Mouse (Mus musculus): ENCODE results near the gene Minpp1.

The Minpp1 gene

DNA sequence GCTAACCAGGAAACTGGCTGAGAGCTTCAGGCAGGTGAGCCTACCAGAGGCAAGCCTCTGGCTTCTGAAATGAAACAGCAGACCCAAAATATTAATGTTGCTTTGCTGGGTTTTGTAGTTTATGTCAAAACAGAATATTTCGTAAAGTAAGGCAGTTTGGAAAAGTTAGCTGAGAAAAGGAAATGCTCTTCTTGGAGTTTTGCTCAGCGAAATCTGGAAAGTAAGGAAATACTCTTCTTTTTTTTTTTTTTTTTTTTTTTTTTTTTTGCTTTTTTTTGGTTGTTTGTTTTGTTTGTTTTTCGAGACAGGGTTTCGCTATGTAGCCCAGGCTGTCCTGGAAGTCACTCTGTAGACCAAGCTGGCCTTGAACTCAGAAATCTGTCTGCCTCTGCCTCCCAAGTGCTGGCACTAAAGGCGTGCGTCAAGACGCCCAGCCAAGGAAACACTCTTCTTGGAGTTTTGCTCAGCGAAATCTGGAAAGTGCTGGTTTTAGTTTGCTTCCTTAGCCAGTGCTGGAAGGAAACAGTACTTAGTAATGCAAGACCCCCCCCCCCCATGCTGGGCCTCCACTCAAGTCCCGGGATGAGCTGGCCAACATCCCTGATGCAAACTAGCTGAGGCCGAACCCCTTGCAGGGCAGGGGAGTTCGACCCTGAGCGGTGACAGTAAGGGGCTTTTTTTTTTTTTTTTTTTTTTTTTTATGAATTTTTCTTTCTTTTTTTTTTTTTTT, 3.8 kb downstream of the Minpp1 start:
- DNase-seq (ENCODE audit: low spot score) = no peak

DNA sequence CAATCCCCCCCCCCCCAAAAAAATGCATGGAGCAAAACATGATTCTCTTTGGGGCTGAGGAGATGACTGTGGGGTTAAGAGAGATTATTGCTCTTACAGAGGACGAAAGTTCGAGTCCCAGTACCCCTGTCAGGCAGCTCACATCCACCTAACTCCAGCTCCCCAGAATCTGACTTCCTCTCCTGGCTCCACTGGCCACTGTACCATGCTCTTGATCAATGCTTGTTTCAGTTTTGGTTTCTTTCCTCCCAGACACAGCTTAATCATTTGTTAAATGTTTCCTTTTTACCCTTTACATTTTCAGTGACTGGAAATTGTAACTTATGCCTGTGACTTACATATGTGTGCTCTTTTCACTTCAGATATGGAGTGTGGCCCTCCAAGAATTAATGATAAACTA, 5.4 kb downstream of the Minpp1 start:
- no peak for DNase-seq (ENCODE audit: low spot score)

DNA sequence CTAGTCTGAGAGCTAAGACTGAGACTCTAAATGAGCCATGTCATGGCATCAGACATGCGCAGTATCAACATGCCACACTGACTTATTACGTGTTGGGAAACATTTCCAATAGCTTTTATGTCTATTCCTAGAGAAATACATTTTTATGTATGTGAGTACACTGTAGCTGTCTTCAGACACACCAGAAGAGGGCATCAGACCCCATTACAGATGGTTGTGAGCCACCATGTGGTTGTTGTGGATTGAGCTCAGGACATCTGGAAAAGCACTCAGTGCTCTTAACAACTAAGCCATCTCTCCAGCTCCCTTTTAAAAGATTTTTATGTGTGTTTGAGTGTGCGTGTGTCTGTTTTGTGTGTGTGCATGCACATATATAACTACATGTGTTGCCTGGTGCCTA, 6.8 kb downstream of the Minpp1 start:
- DNase-seq (ENCODE audit: low spot score) = no peak

DNA sequence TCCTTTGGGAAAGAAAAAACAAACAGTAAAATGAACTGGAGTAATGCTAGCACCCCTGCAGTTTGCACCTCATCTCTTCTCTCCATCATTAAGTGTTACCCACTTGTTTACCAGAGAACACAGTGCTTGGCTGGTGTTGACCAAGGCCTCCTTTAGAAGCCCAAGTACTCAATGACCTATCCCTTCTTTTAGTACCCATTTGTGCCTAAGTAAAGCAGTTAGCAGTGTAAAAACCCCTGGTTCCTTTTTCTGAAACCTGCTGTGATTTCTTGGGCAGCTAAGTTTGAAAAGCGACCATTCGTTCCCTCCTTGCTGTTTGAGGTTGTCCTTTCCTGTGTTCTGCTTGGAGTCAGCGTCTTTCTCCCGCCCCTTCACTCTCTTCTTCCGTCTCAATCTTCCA, 7.4 kb downstream of the Minpp1 start:
- no peak for DNase-seq (ENCODE audit: low spot score)

DNA sequence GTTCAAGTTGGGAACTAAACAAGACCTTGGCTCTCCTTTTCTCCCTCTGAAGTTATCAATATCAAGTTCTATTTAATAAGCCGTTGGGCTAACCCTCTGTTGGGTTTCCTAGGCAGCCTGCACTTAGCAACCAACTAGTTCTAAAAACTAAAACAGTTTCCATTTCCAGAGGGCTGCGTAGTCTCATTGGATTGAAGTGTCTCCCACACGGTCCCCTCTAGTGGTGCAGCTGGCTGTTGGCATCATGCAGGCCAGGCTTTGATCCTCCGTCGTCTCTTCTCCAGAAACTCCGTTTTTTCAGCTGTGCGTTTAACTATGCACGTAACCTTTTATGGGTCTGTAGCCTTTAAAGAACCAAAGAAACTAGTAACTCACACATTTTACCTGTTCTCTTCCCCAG, 7.9 kb downstream of the Minpp1 start:
- DNase-seq (ENCODE audit: low spot score) = no peak

DNA sequence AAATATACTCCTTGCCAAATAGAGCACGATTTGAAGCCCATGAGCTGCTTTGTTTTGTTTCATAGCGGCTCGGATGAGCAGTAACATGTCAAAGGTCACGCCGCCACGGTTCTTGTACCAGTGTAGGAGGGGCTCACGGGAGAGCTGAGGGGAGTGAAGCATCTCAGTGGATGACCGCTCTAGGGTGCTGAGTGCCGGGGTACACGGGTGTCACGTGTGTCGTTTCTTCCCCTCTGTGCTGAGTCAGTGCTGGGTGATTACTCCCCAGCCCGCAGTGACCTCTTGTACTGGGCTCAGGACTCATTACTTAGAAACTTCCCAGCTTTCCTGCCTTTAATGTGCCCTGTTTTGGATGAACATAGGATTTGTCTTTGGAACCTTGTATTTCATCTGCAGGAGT, 9.0 kb downstream of the Minpp1 start:
- no peak for DNase-seq (ENCODE audit: low spot score)

DNA sequence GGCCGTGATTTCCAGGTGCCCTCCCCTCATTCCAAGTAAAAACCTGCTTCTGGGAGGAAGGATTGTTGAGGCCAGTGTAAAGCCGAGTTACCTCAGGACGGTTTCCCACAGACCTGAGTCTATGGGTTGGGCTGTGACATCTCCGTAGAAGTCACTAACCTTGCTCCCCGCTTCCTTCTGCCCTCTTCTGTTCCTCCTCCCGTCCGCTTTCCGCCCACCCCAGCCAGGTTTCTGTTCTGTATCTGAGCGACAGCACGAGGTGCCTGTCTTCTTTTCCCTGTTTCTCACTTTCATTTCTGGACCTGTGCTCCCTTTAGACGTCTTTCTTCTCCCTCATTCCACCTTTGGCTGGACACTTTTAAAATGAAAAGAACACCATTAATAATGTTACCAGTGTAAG, 9.5 kb downstream of the Minpp1 start:
- DNase-seq (ENCODE audit: low spot score) = no peak

DNA sequence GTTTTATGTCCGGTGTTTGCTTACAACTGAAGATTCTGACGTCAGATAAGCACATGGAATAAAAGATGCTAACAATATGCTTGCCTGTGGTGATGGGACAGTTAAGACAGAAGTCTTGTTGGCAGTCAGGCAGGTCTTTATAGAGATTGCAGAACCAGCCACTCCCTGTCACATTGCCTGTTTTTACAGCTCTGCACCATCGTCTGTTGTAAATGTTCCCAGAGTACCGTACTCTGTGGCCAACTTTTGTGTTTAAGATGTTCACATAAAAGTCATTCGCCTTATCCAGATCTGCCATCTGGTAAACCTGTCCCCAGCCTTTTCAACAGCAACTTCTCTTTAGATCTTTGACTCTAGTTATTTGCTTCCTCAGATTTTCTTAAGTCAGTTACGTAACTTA, 11.8 kb downstream of the Minpp1 start:
- DNase-seq (ENCODE audit: low spot score) = no peak

DNA sequence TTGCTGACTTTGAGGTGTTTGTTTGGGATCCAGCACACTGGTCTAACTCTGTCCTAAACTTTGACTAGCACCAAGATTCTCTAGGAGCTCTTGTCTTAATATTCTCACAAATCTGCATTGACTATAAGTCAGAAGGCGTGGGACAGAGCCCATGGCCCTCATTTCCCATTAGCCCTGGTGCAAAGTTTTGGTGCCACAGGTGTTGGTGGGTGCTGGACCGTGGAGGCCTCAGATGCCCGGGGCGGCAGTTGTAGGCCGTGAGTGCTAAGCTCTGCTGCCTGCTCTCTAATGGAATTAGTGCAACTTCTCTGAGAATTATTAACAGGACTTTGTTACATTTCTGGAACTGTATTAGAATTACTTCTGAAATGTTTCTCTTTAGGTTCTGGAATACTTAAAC, 12.4 kb downstream of the Minpp1 start:
- DNase-seq (ENCODE audit: low spot score) = no peak

DNA sequence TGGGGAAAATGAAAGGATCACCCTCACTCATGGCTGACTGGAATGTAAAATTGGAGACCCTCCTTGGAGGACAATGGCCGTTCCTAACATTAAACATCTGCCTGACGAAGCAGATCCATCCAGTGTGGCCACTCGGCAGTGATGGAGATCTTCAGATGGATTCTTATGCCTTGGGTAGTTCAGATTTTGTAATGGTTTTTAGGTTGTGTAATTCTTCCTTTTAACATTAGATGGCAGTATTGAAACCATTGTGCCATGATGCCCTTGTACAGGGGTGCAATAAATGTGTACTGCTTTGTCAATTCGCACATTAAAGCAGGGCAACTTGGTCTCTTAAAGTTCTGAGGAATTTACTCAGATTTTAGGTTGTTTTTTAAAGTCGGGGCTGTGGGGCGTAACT, 15.8 kb downstream of the Minpp1 start:
- no peak for DNase-seq (ENCODE audit: low spot score)

DNA sequence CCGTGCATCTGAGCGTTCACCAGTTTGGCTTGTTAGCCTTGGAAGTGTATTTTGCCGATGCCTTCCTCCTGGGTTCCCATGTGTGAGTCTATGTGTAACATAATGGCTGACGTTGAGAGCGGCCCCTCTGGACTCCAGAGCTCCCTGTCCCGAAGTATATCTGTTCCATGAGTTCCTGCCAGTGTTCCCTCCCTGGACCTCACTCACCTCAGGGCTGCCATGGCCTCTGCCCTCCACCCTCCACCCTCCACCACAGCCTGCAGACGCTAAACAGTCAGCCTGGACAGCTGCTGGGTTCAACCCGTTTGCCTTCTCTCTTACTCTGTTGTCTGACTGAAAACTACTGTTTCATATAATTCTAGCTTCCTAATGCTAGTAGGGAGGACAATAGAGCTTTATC, 20.5 kb downstream of the Minpp1 start:
- no peak for DNase-seq (ENCODE audit: low spot score)

DNA sequence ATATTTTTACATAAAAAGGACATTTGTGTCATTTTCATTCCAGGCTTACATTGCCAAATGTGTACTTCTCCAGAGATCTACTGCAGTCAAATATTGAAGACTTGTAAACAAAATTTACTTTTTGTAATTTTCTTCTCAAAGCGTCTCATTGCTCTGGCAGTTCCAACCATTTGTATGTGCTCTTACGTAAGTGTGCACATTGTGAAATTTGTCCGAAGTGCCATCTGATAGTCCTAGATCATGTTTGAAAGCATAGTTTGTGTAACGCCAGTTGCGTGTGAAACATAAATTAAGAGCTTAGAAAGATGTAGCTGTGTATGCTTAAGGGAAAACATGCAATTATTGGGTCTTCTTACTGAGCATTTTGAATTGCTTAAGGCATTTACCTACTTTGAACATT, 20.9 kb downstream of the Minpp1 start:
- DNase-seq (ENCODE audit: low spot score) = no peak

DNA sequence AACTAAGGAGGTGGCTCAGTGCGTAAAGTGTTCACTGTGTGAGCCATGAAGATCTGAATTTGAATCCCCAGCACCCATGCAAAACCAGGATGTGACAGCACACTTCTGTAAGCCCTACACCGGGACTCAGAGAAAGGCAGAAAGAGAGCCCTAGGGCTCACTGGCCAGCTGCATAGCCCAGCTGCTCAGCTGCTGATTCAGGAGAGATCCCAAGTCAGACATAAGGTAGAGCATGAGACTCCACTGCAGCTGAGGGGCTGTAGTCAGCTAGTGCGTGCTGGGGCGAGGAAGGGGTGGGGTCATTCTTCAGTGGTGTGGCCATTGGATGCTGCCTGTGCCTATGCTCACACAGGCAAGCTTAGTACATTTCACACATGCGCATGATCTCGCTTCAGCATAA, 21.5 kb downstream of the Minpp1 start:
- DNase-seq (ENCODE audit: low spot score) = no peak

DNA sequence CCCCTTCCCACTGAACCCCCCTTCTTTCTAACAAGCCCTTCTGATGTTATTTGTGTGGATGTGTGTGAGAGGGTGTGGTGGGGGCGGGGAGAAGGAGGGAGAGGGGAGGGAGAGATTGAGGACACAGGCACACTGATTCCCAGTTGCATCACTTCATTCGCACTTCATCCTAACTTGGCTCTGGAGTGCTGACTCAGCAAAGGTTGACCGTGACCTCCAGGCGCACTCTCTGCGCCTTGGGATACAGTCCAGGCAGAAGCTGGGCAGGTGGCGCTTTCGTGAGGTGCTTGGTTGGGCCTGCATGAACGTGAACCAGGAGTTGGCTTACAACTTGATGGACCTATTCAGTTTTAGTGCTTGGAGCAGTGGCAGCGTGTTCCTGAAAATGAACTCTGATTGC, 22.0 kb downstream of the Minpp1 start:
- no peak for DNase-seq (ENCODE audit: low spot score)

DNA sequence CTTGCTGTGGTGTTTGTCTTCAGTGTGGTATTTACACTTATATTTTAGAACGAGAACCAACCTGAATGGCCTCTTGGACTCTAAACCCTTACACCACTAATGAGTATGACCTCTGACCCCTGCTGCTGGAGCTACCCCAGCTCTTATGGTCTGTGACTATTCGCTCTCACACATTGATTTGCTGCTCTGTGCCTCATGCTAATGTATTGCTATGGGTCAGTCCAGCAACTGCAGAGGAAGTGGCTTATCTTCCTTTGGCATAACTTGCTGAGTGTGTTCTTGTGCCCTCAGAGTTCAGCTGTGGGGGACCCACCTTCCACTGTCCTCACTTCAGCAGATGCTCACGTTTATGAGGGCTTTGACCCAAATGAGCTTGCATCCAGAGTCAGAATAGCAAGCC, 24.7 kb downstream of the Minpp1 start:
- DNase-seq (ENCODE audit: low spot score) = no peak

DNA sequence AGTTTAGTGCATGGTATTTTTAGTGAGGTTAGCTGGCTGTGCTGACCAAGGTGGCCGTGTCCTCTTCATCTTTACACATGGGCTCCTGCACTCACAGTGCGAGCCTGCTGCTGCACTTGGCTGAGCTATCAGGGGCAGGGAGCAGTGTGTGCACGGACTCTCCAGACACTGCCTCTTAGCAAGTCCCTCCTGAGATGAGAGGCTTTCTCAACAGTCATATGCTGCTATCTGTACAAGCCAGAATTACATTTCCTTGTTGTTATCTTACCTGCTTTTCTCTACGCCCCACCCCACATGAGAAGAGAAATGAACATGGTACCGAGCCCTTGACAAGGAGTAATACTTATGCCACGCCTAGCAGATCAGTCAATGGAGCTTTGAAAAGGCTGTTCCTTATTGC, 25.4 kb downstream of the Minpp1 start:
- no peak for DNase-seq (ENCODE audit: low spot score)

DNA sequence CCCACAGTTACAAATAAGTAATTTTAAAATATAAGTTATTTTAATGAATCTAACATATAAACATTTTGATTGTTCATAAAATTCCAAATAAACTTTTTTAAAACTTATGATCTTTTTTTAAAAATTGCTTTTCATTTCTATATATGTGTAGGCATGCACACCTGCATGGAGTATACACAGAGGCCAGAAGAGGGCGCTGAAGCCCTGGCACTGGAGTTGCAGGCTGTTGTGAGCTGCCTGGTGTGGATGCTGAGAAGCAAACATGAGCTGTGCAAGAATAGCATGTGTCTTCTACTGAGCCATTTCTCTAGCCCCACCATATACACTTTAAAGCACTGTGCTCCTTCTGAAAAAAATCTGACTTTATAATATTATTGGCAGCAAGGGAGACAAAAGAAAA, 26.9 kb downstream of the Minpp1 start:
- no peak for DNase-seq (ENCODE audit: low spot score)

DNA sequence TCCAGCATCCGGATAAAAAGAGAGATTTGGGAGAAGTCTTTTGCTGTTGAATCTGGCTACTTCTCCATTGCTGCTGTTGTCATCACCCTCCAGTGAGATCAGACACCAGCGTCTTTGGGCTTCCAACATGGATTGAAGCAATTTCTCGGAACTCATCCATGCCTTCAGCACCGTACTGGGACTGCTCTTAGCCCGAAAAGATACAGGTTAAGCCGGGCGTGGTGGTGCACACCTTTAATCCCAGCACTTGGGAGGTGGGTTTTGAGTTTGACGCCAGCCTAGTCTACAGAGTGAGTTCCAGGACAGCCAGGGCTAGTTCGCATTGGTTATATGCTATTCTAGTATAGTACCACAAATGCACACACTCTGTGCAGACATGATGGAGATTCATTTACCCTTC, 31.0 kb downstream of the Minpp1 start:
- DNase-seq (ENCODE audit: low spot score) = no peak

DNA sequence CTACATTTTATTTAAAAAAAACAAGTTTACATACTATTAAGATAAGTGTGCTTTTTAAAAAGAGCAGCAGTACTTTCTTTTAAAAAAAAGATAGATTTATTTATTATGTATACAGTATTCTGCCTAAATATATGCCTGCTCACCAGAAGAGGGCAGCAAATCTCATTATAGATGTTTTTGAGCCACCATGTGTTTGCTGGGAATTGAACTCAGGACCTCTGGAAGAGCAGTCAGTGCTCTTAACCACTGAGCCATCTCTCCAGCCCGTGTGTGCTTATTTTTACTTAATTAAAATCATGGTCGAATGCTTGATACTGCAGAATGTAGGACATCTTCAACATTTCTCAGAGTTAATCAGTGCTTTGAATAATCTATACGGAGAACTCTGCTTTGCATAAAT, 35.9 kb downstream of the Minpp1 start:
- DNase-seq (ENCODE audit: low spot score) = no peak

DNA sequence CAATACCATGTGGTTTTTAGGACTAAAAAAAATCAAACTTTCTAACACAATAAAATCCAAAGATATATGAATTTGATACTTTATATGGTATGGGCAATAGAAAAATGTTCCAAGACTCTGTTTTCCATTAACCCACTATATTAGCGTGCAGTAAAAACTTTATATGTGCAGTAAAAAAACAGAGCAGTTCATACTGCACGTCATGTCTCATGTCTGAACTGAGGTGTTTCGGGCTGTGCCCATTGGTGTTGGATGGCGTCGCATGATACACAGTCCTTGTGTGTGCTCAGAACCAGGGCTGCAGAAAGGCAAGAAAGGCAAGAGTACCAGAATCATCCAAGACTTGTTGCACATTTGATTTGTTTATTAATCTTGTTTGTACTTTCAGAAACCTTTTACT, 36.7 kb downstream of the Minpp1 start:
- no peak for DNase-seq (ENCODE audit: low spot score)

DNA sequence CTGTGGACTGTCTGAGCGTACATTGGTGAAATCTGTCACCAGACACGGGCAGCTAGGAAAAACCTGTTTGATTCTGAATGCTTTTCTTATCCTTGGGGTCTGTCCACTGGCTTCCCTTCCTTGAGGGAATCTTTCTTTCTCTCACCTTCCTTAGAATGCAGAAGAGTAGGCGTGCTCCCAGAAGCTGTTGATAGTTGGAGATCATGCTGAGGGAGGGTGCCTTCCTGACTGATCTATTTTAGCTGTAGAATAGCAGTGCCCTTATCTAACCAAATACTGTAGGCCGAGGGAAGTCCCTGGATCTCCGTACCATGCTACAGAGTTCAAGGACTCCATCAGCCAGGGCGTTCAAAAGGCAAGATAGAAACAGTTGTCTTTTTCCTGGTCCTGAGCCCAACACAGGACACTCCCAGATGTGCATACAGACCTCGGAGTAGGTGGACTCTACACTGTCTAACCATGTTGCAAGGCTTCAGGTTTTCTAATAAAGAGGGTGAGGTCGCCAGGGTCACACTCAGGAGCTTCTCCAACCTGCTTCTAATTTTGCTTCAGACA, 37.3 kb downstream of the Minpp1 start:
- no peak for DNase-seq (ENCODE audit: low spot score)

DNA sequence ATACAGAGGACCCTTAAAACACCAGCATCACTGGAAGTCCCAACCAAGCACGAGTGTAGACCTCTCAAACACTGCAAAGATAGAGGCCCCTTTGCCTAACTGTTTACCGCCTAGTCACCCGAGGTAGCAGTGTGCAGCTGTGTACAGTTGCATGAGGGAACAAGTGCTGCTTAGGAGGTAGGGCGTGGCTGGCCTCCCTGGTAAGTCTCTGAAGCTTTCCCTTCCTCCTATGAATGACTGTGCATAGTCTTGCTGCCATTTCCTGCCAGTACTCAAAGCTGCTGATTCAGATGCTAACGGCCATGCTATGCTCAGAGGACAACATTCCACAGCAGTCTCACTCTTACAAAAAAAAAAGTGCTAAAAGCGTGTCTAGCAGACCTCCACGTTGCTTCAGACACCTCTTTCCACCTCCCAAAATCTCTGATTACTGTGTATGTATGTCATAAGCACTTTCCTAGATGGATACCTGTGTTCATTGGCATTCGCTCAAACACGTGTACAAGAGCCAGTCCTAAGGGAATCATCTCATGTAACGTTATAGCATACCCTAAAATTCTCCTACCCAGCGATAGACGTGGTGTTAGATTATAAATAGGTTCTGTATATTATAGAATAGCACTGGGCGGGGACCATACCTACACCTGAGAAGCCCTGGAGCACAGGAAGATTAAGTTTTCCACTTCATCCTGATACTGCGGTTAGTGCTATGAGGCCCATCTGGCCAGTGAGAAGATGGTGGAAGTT, 38.4 kb downstream of the Minpp1 start:
- DNase-seq (ENCODE audit: low spot score) = no peak

DNA sequence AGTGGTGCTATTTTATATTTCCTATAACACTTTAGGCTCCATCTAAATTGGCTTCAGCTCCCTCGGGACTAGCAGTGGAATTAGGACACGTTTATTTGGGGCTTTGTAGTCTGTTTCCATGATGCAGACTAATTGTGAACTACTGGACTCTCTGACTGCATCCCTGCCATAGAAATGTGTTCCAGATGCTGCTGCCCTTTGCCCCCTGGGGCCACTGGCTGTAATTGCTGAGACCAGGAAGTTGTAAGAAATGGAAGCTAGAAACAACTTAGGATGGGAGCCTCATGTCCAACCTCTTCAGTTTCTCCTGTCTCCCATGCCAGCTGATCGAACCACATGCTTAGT, 38.9 kb downstream of the Minpp1 start:
- no peak for DNase-seq (ENCODE audit: low spot score)

DNA sequence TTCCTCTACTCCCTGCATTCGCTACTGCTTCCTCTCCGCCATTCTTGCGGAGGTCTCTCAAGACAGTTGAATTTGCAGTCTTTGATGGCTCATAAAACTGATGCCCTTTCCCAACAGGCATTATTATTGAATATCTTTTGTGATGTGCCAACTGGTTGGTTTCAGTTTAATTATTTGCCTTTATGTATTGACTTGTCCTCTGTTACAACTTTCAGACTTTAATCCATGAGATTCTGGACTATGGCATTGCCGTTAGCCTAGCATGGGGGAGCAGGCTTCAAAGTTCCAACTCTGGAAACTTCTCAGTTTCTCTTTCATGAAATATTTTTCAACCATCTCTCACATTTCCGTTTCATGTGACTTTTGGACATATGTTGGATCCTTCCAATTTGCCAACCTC, 41.6 kb downstream of the Minpp1 start:
- DNase-seq (ENCODE audit: low spot score) = no peak
